Mouse (Mus musculus) lung, embryonic 16.5 days (tissue): Measurements from ENCODE around the gene Kdm5a. TPM values are rescaled to one million over a fixed set of nuclear protein-coding genes. Genes with fewer than 3 reads are reported as not detected.
A peak's percentile ranks its signal among the peaks of the same experiment; 100 is the strongest.

Experiments used
- ATAC-seq: fragments of 200-750 bp; cut with Nextera tagmentation; 2 replicates; pipeline ENCODE4 v1.8.0; 2017; ENCODE audit warnings: low read depth, mild to moderate bottlenecking, moderate library complexity
- H3K27ac ChIP-seq: fragments of 300-500 bp; sonication (generic); 2 replicates; pipeline ENCODE4 v1.5.1; 2014; ENCODE audit warnings: mild to moderate bottlenecking, control low read depth, low read length
- H3K27me3 ChIP-seq: fragments of 300-500 bp; sonication (generic); 2 replicates; pipeline ENCODE4 v1.6.1; 2014; ENCODE audit warnings: low read depth, low read length, mixed read lengths; ENCODE audit not compliant: control insufficient read depth, insufficient read depth
- H3K36me3 ChIP-seq: fragments of 300-500 bp; sonication (generic); 2 replicates; pipeline ENCODE4 v1.6.1; 2014; ENCODE audit warnings: low read length; ENCODE audit not compliant: control insufficient read depth, insufficient read depth
- H3K4me1 ChIP-seq: fragments of 300-500 bp; sonication (generic); replicated peaks from 2 replicates; pipeline ENCODE4 v1.6.1; 2014; ENCODE audit warnings: low read length, mixed read lengths; ENCODE audit not compliant: control insufficient read depth, insufficient read depth
- H3K4me2 ChIP-seq: fragments of 300-500 bp; sonication (generic); 2 replicates; pipeline ENCODE4 v1.6.1; 2014; ENCODE audit warnings: low read depth, low read length, control low read depth
- H3K4me3 ChIP-seq: fragments of 300-500 bp; sonication (generic); 2 replicates; pipeline ENCODE4 v1.5.1; 2014; ENCODE audit warnings: mild to moderate bottlenecking, low read length, control low read depth
- H3K9ac ChIP-seq: fragments of 300-500 bp; sonication (generic); 2 replicates; pipeline ENCODE4 v1.6.1; 2014; ENCODE audit warnings: low read length, control low read depth
- H3K9me3 ChIP-seq: fragments of 300-500 bp; sonication (generic); 2 replicates; pipeline ENCODE4 v1.6.1; 2016; ENCODE audit warnings: low read length; ENCODE audit not compliant: control insufficient read depth
- WGBS: fragments of 180-500 bp; shearing (Covaris S2); extraction: QIAGEN DNeasy Blood & Tissue Kit; methylation state at CpG from one replicate; pipeline ENCODE4 v1.1.7; 2014; 5-methylcytosine and 5-hydroxymethylcytosine counted together
- polyA plus RNA-seq: library from polyadenylated mRNA; unstranded; fragments of >200 nt; fragmentation: Nextera tagmentation; extraction: Ambion mirVana; gene quantifications from 2 replicates; pipeline ENCODE4 v1.2.1, GENCODE M21; 2015

Kdm5a gene
- polyA plus RNA-seq, 1 experiment from 2014 or later = 46.5 TPM

GRCm38 (mm10) chr6:120489461-120489860 is 125.5 kb downstream of the Kdm5a start:
- Histone ChIP-seq H3K4me3 (no peak overlapping the region), H3K27me3 (peaks cover 16% of the 10 kb centered on the region), H3K9ac (no peak overlapping the region), H3K27ac (no peak overlapping the region), H3K4me1 (peaks cover 15% of the 10 kb centered on the region), H3K4me2 (no peak overlapping the region), H3K36me3 (no peaks in the 10 kb centered on the region), H3K9me3 (no peaks in the 10 kb centered on the region)
- ATAC-seq = no peak
- 44% methylated on average over 2 of the region's 2 CpGs for WGBS

GRCm38 (mm10) chr6:120491064-120491463 is 127.1 kb downstream of the Kdm5a start:
- peaks cover 21% of the 10 kb centered on the region for H3K27me3 ChIP-seq
- H3K4me2 ChIP-seq = no peak overlapping the region
- ATAC-seq = no peak
- H3K4me3 ChIP-seq = no peak overlapping the region
- peaks cover 16% of the 10 kb centered on the region for H3K4me1 ChIP-seq
- no peaks in the 10 kb centered on the region for H3K36me3 ChIP-seq
- no peak overlapping the region for H3K27ac ChIP-seq
- H3K9ac ChIP-seq = no peak overlapping the region
- WGBS = 43% methylated on average over 7 of the region's 7 CpGs
- H3K9me3 ChIP-seq = no peaks in the 10 kb centered on the region

GRCm38 (mm10) chr6:120491862-120492498 is 128.1 kb downstream of the Kdm5a start:
- 7% methylated on average over 22 of the region's 22 CpGs for WGBS
- Histone ChIP-seq H3K9me3 (no peaks in the 10 kb centered on the region), H3K27me3 (peaks cover 21% of the 10 kb centered on the region), H3K9ac (no peak overlapping the region), H3K4me2 (peak overlapping the region; percentile 99), H3K36me3 (no peaks in the 10 kb centered on the region), H3K4me3 (peak overlapping the region; percentile 67), H3K4me1 (peaks cover 16% of the 10 kb centered on the region), H3K27ac (0 out of 2 replicates have a peak overlapping the region, but pooled peaks have one; percentile 45)
- ATAC-seq = peak; percentile 77

GRCm38 (mm10) chr6:120492499-120493373 is 128.8 kb downstream of the Kdm5a start:
- Histone ChIP-seq H3K4me3 (peak overlapping the region; percentile 67), H3K27me3 (peaks cover 21% of the 10 kb centered on the region), H3K9me3 (no peaks in the 10 kb centered on the region), H3K36me3 (no peaks in the 10 kb centered on the region), H3K4me1 (peaks cover 16% of the 10 kb centered on the region), H3K27ac (no peak overlapping the region), H3K4me2 (peak overlapping the region; percentile 99), H3K9ac (peak overlapping the region; percentile 51)
- under 1% methylated on average over 72 of the region's 95 CpGs for WGBS
- peak; percentile 53 for ATAC-seq

- peaks cover 16% of the 10 kb centered on the region for H3K4me1 ChIP-seq
- peak within 1 kb of the TSS; percentile 99 for H3K4me2 ChIP-seq
- H3K9ac ChIP-seq = peak within 1 kb of the TSS; percentile 51
- H3K36me3 ChIP-seq = no peaks in the 10 kb centered on the region
- peak; percentile 68 for ATAC-seq
- H3K9me3 ChIP-seq = no peaks in the 10 kb centered on the region
- no peak within 1 kb of the TSS for H3K27ac ChIP-seq
- H3K4me3 ChIP-seq = peak within 1 kb of the TSS; percentile 67
- H3K27me3 ChIP-seq = peaks cover 21% of the 10 kb centered on the region
- WGBS = under 1% methylated on average over 48 of the region's 84 CpGs
These were observed 129.7 kb downstream of the Kdm5a start, which contains the start of gene Tmem121b for GRCm38 (mm10) chr6:120493374-120494181. TSS of gene Tmem121b (minus strand) at chr6:120493807.

Other genes starting within 250 kb of the Kdm5a start
- gene D330020A13Rik, start 69.8 kb upstream of the Kdm5a start, polyA plus RNA-seq = 0.33 TPM in 1 of 2 replicates, not detected in the other
- gene B4galnt3, start 69.6 kb upstream of the Kdm5a start, polyA plus RNA-seq = 0.25 and 0.36 TPM in 2 replicates
- gene Ccdc77, start 250 bp downstream of the Kdm5a start, polyA plus RNA-seq = 25.6 and 26.7 TPM in 2 replicates
- gene Il17ra, start 99.1 kb downstream of the Kdm5a start, polyA plus RNA-seq = 8.6 and 8.9 TPM in 2 replicates
- 0.10 and 0.14 TPM in 2 replicates for gene Tmem121b, start 129.7 kb downstream of the Kdm5a start, polyA plus RNA-seq
- gene Hdhd5, start 167.2 kb downstream of the Kdm5a start, polyA plus RNA-seq = 16.4 and 16.7 TPM in 2 replicates